Mouse (Mus musculus): ENCODE data around the gene Cxcr2.

GRCm38 (mm10) chr1:74203457-74203856 is 49.7 kb downstream of the Cxcr2 start:
- TF ChIP-seq POLR2A (IDR thresholded peaks at IDR 0.05; ENCODE audit: borderline replicate concordance, low read depth, low read length) (no peak), CTCF (IDR thresholded peaks at IDR 0.05; ENCODE audit: low read depth, low read length) (no peak)
